Mouse (Mus musculus) heart, embryonic 16.5 days (tissue): ENCODE data around the gene Tmem254a. TPM values are rescaled to one million over a fixed set of nuclear protein-coding genes. Genes with fewer than 3 reads are reported as not detected.
"Not testable (repeated sequence)": the region's sequence is repeated elsewhere in the genome, so short reads cannot be mapped to it uniquely, and the experiment has no call there.

Source experiments
- ATAC-seq: fragments of 200-750 bp; cut with Nextera tagmentation; replicated peaks from 2 replicates; pipeline ENCODE4 v1.8.0; 2017; ENCODE audit warnings: moderate number of reproducible peaks; ENCODE audit not compliant: insufficient read depth, low FRiP score; ENCODE audit errors: extremely low read depth
- H3K27ac ChIP-seq: fragments of 300-500 bp; sonication (generic); 2 replicates; pipeline ENCODE4 v1.5.1; 2014; ENCODE audit warnings: mild to moderate bottlenecking, low read length, control low read depth, moderate library complexity
- H3K27me3 ChIP-seq: fragments of 300-500 bp; sonication (generic); 2 replicates; pipeline ENCODE4 v1.6.1; 2014; ENCODE audit warnings: low read length, mixed read lengths; ENCODE audit not compliant: control insufficient read depth, insufficient read depth
- H3K36me3 ChIP-seq: fragments of 300-500 bp; sonication (generic); 2 replicates; pipeline ENCODE4 v1.6.1; 2014; ENCODE audit not compliant: control insufficient read depth, insufficient read depth
- H3K4me1 ChIP-seq: fragments of 300-500 bp; sonication (generic); 2 replicates; pipeline ENCODE4 v1.6.1; 2014; ENCODE audit warnings: low read length, mixed read lengths; ENCODE audit not compliant: control insufficient read depth, insufficient read depth
- H3K4me2 ChIP-seq: fragments of 300-500 bp; sonication (generic); 2 replicates; pipeline ENCODE4 v1.6.1; 2014; ENCODE audit warnings: low read depth, mild to moderate bottlenecking, control low read depth, low read length
- H3K4me3 ChIP-seq: fragments of 300-500 bp; sonication (generic); 2 replicates; pipeline ENCODE4 v1.5.1; 2014; ENCODE audit warnings: mild to moderate bottlenecking, control low read depth, low read length
- H3K9ac ChIP-seq: fragments of 300-500 bp; sonication (generic); 2 replicates; pipeline ENCODE4 v1.6.1; 2014; ENCODE audit warnings: low read length, control low read depth
- H3K9me3 ChIP-seq: fragments of 300-500 bp; sonication (generic); replicated peaks from 2 replicates; pipeline ENCODE4 v1.6.1; 2016; ENCODE audit warnings: low read length; ENCODE audit not compliant: control insufficient read depth
- WGBS: fragments of 180-500 bp; shearing (Covaris S2); extraction: QIAGEN DNeasy Blood & Tissue Kit; methylation state at CpG from one replicate; pipeline ENCODE4 v1.1.7; 2014; 5-methylcytosine and 5-hydroxymethylcytosine counted together
- polyA plus RNA-seq: library from polyadenylated mRNA; unstranded; fragments of >200 nt; fragmentation: Nextera tagmentation; extraction: Ambion mirVana; gene quantifications from 2 replicates; pipeline ENCODE4 v1.2.1, GENCODE M21; 2015

Tmem254a gene
- polyA plus RNA-seq: 2.2 and 3.3 TPM in 2 replicates

GRCm38 (mm10) chr14:25927562-25927881 is at the start of gene Tmem254a:
TSS of gene Tmem254a (minus strand) at chr14:25927672.
- H3K9ac ChIP-seq, H3K4me3 ChIP-seq, H3K27me3 ChIP-seq, H3K27ac ChIP-seq, H3K9me3 ChIP-seq, H3K4me2 ChIP-seq, H3K4me1 ChIP-seq, H3K36me3 ChIP-seq: not testable (repeated sequence)
- no CpG with 5 or more reads among the region's 10 CpGs for WGBS
- ATAC-seq: peak; percentile 83

GRCm38 (mm10) chr14:25957861-25958260 is 30.4 kb upstream of the Tmem254a start:
- not testable (repeated sequence) for H3K9ac ChIP-seq, ATAC-seq, H3K27me3 ChIP-seq, H3K9me3 ChIP-seq, H3K36me3 ChIP-seq, H3K27ac ChIP-seq, H3K4me3 ChIP-seq, H3K4me2 ChIP-seq, H3K4me1 ChIP-seq
- no CpG with 5 or more reads among the region's 3 CpGs for WGBS

GRCm38 (mm10) chr14:25938004-25938403 is 10.5 kb upstream of the Tmem254a start, which contains the start of gene Cphx1:
TSS of gene Cphx1 (plus strand) at chr14:25938304.
- not testable (repeated sequence) for H3K36me3 ChIP-seq, H3K4me3 ChIP-seq, H3K27ac ChIP-seq, H3K9ac ChIP-seq, ATAC-seq, H3K4me2 ChIP-seq, H3K4me1 ChIP-seq, H3K9me3 ChIP-seq, H3K27me3 ChIP-seq
- WGBS: no CpG with 5 or more reads among the region's 8 CpGs

- not testable (repeated sequence) for H3K9me3 ChIP-seq, H3K4me3 ChIP-seq, ATAC-seq, H3K27me3 ChIP-seq, H3K4me2 ChIP-seq, H3K4me1 ChIP-seq, H3K27ac ChIP-seq, H3K36me3 ChIP-seq, H3K9ac ChIP-seq
- no CpG with 5 or more reads among the region's 5 CpGs for WGBS
Observed at GRCm38 (mm10) chr14:25936867-25937630, 9.6 kb upstream of the Tmem254a start.

- H3K9ac ChIP-seq, H3K4me2 ChIP-seq, H3K4me3 ChIP-seq, H3K4me1 ChIP-seq, H3K27me3 ChIP-seq, H3K27ac ChIP-seq, H3K36me3 ChIP-seq, H3K9me3 ChIP-seq: not testable (repeated sequence)
- peak; percentile 70 for ATAC-seq
- no CpG with 5 or more reads among the region's 44 CpGs for WGBS
Observed at GRCm38 (mm10) chr14:25926814-25927561, 484 bp downstream of the Tmem254a start.

- ATAC-seq: not testable (repeated sequence)
- no CpG with 5 or more reads among the region's 5 CpGs for WGBS
Observed at GRCm38 (mm10) chr14:25918427-25919170, 8.9 kb downstream of the Tmem254a start.

GRCm38 (mm10) chr14:25908976-25909375 is 18.5 kb downstream of the Tmem254a start:
- not testable (repeated sequence) for H3K4me3 ChIP-seq, H3K36me3 ChIP-seq, H3K27me3 ChIP-seq, H3K4me2 ChIP-seq, H3K4me1 ChIP-seq, H3K9ac ChIP-seq, ATAC-seq, H3K27ac ChIP-seq, H3K9me3 ChIP-seq
- WGBS: no CpG with 5 or more reads among the region's 8 CpGs

More at GRCm38 (mm10) chr14:25918427-25919170, 8.9 kb downstream of the Tmem254a start:
- H3K36me3 ChIP-seq, H3K4me1 ChIP-seq, H3K27ac ChIP-seq, H3K4me2 ChIP-seq, H3K9me3 ChIP-seq, H3K9ac ChIP-seq, H3K4me3 ChIP-seq, H3K27me3 ChIP-seq: not testable (repeated sequence)

- not testable (repeated sequence) for ATAC-seq, H3K4me1 ChIP-seq, H3K9me3 ChIP-seq, H3K4me3 ChIP-seq, H3K9ac ChIP-seq, H3K27ac ChIP-seq, H3K4me2 ChIP-seq, H3K36me3 ChIP-seq, H3K27me3 ChIP-seq
- no CpG with 5 or more reads among the region's 9 CpGs for WGBS
Observed at GRCm38 (mm10) chr14:25907272-25907671, 20.2 kb downstream of the Tmem254a start.

- 70% methylated on average over 1 of the region's 5 CpGs for WGBS
Observed at GRCm38 (mm10) chr14:25905243-25905642, 22.2 kb downstream of the Tmem254a start.

More at GRCm38 (mm10) chr14:25905243-25905642, 22.2 kb downstream of the Tmem254a start:
- H3K9me3 ChIP-seq, H3K4me2 ChIP-seq, ATAC-seq, H3K27ac ChIP-seq, H3K4me3 ChIP-seq, H3K4me1 ChIP-seq, H3K36me3 ChIP-seq, H3K27me3 ChIP-seq, H3K9ac ChIP-seq: not testable (repeated sequence)
